Mouse (Mus musculus) neural tube, embryonic 11.5 days (tissue): Measurements from ENCODE around the gene Gm5622. TPM values are rescaled to one million over a fixed set of nuclear protein-coding genes. Genes with fewer than 3 reads are reported as not detected.

Source experiments
- polyA plus RNA-seq: library from polyadenylated mRNA; unstranded; fragments of >200 nt; fragmentation: Nextera tagmentation; extraction: Ambion mirVana; gene quantifications from 2 replicates; pipeline ENCODE4 v1.2.1, GENCODE M21; 2014

Gm5622 gene
- polyA plus RNA-seq, 1 experiment from 2014 or later = not detected

Other genes with a start within 250 kb of the Gm5622 start
- not detected in 2 replicates for gene Gm7247, start 191.0 kb upstream of the Gm5622 start, polyA plus RNA-seq
- gene Vmn2r88, start 142.0 kb upstream of the Gm5622 start, polyA plus RNA-seq = not detected in 2 replicates
- not detected in 2 replicates for gene Vmn2r89, start 100.9 kb upstream of the Gm5622 start, polyA plus RNA-seq
- not detected in 2 replicates for gene Gm17175, start 21.3 kb downstream of the Gm5622 start, polyA plus RNA-seq
- not detected in 2 replicates for gene Gm17174, start 39.3 kb downstream of the Gm5622 start, polyA plus RNA-seq
- gene Gm17078, start 58.5 kb downstream of the Gm5622 start, polyA plus RNA-seq = not detected in 2 replicates
- not detected in 2 replicates for gene Gm4181, start 82.9 kb downstream of the Gm5622 start, polyA plus RNA-seq
- gene Gm17079, start 142.7 kb downstream of the Gm5622 start, polyA plus RNA-seq = not detected in 2 replicates
- gene Gm5800, start 164.4 kb downstream of the Gm5622 start, polyA plus RNA-seq = not detected in 2 replicates
- gene Ang4, start 220.8 kb downstream of the Gm5622 start, polyA plus RNA-seq = not detected in 2 replicates
- not detected in 2 replicates for gene AY358078, start 247.3 kb downstream of the Gm5622 start, polyA plus RNA-seq